Mouse (Mus musculus): ENCODE measurements around the gene Cherp. TPM values are rescaled to one million over a fixed set of nuclear protein-coding genes. Genes with fewer than 3 reads are reported as not detected.

Gene Cherp
- polyA plus RNA-seq, 1 experiment, result 106 TPM

- Histone ChIP-seq H3K9me3 (replicated peaks; ENCODE audit: control insufficient read depth, insufficient read depth, low read length, poor library complexity, severe bottlenecking) (no peaks in the 10 kb centered on the region), H3K36me3 (ENCODE audit: control insufficient read depth, insufficient read depth, low read length, poor library complexity, severe bottlenecking) (peaks cover 10% of the 10 kb centered on the region), H3K27me3 (ENCODE audit: control insufficient read depth, insufficient read depth, low read length, poor library complexity, severe bottlenecking) (no peaks in the 10 kb centered on the region), H3K4me1 (ENCODE audit: control insufficient read depth, insufficient read depth, low read length) (peaks cover 7% of the 10 kb centered on the region), H3K9ac (ENCODE audit: low read depth, poor library complexity, severe bottlenecking) (no peak overlapping the region), H3K27ac (ENCODE audit: insufficient read depth, low read length) (no peak overlapping the region), H3K4me3 (ENCODE audit: low read depth, low read length) (no peak overlapping the region)
- TF ChIP-seq POLR2A (IDR thresholded peaks at IDR 0.05; ENCODE audit: insufficient read depth, low read length) (no peak), EP300 (IDR thresholded peaks at IDR 0.05; ENCODE audit: insufficient read depth, low read depth, low read length) (no peak), CTCF (IDR thresholded peaks at IDR 0.05; ENCODE audit: low read depth, low read length) (no peak)
Measured at GRCm38 (mm10) chr8:72504637-72505314, 29.8 kb upstream of the Cherp start.

- Histone ChIP-seq H3K4me1 (ENCODE audit: control insufficient read depth, insufficient read depth, low read length) (peaks cover 7% of the 10 kb centered on the region), H3K4me3 (ENCODE audit: low read depth, low read length) (no peak overlapping the region), H3K9me3 (replicated peaks; ENCODE audit: control insufficient read depth, insufficient read depth, low read length, poor library complexity, severe bottlenecking) (no peaks in the 10 kb centered on the region), H3K9ac (ENCODE audit: low read depth, poor library complexity, severe bottlenecking) (no peak overlapping the region), H3K27ac (ENCODE audit: insufficient read depth, low read length) (no peak overlapping the region), H3K36me3 (ENCODE audit: control insufficient read depth, insufficient read depth, low read length, poor library complexity, severe bottlenecking) (peaks cover 10% of the 10 kb centered on the region), H3K27me3 (ENCODE audit: control insufficient read depth, insufficient read depth, low read length, poor library complexity, severe bottlenecking) (no peaks in the 10 kb centered on the region)
- no peak for TF ChIP-seq CTCF (IDR thresholded peaks at IDR 0.05; ENCODE audit: low read depth, low read length)
- no peak for TF ChIP-seq EP300 (IDR thresholded peaks at IDR 0.05; ENCODE audit: insufficient read depth, low read depth, low read length)
- no peak for TF ChIP-seq POLR2A (IDR thresholded peaks at IDR 0.05; ENCODE audit: insufficient read depth, low read length)
Measured at GRCm38 (mm10) chr8:72504137-72504536, 29.1 kb upstream of the Cherp start.

GRCm38 (mm10) chr8:72500521-72500931 lies 25.5 kb upstream of the Cherp start:
- Histone ChIP-seq H3K9ac (ENCODE audit: low read depth, poor library complexity, severe bottlenecking) (no peak overlapping the region), H3K27ac (ENCODE audit: insufficient read depth, low read length) (no peak overlapping the region), H3K36me3 (ENCODE audit: control insufficient read depth, insufficient read depth, low read length, poor library complexity, severe bottlenecking) (peaks cover 29% of the 10 kb centered on the region), H3K9me3 (replicated peaks; ENCODE audit: control insufficient read depth, insufficient read depth, low read length, poor library complexity, severe bottlenecking) (no peaks in the 10 kb centered on the region), H3K4me1 (ENCODE audit: control insufficient read depth, insufficient read depth, low read length) (peaks cover 7% of the 10 kb centered on the region), H3K4me3 (ENCODE audit: low read depth, low read length) (no peak overlapping the region), H3K27me3 (ENCODE audit: control insufficient read depth, insufficient read depth, low read length, poor library complexity, severe bottlenecking) (no peaks in the 10 kb centered on the region)
- TF ChIP-seq POLR2A (IDR thresholded peaks at IDR 0.05; ENCODE audit: insufficient read depth, low read length), result no peak
- no peak for TF ChIP-seq CTCF (IDR thresholded peaks at IDR 0.05; ENCODE audit: low read depth, low read length)
- TF ChIP-seq EP300 (IDR thresholded peaks at IDR 0.05; ENCODE audit: insufficient read depth, low read depth, low read length), result 0 out of 2 replicates have a peak, but pooled peaks have one; percentile 53

- no peaks in the 10 kb centered on the region for H3K9me3 ChIP-seq (replicated peaks; ENCODE audit: control insufficient read depth, insufficient read depth, low read length, poor library complexity, severe bottlenecking)
- TF ChIP-seq POLR2A (IDR thresholded peaks at IDR 0.05; ENCODE audit: insufficient read depth, low read length) (no peak), EP300 (IDR thresholded peaks at IDR 0.05; ENCODE audit: insufficient read depth, low read depth, low read length) (no peak), CTCF (IDR thresholded peaks at IDR 0.05; ENCODE audit: low read depth, low read length) (no peak)
- no peak overlapping the region for H3K9ac ChIP-seq (ENCODE audit: low read depth, poor library complexity, severe bottlenecking)
- H3K27ac ChIP-seq (ENCODE audit: insufficient read depth, low read length), result no peak overlapping the region
- H3K4me3 ChIP-seq (ENCODE audit: low read depth, low read length), result no peak overlapping the region
- no peaks in the 10 kb centered on the region for H3K27me3 ChIP-seq (ENCODE audit: control insufficient read depth, insufficient read depth, low read length, poor library complexity, severe bottlenecking)
- H3K4me1 ChIP-seq (ENCODE audit: control insufficient read depth, insufficient read depth, low read length), result peaks cover 7% of the 10 kb centered on the region
- H3K36me3 ChIP-seq (ENCODE audit: control insufficient read depth, insufficient read depth, low read length, poor library complexity, severe bottlenecking), result peaks cover 37% of the 10 kb centered on the region
Measured at GRCm38 (mm10) chr8:72499521-72500284, 24.7 kb upstream of the Cherp start.

- H3K36me3 ChIP-seq (ENCODE audit: control insufficient read depth, insufficient read depth, low read length, poor library complexity, severe bottlenecking), result peaks cover 40% of the 10 kb centered on the region
- H3K27ac ChIP-seq (ENCODE audit: insufficient read depth, low read length), result no peak overlapping the region
- H3K4me3 ChIP-seq (ENCODE audit: low read depth, low read length), result no peak overlapping the region
- H3K9me3 ChIP-seq (replicated peaks; ENCODE audit: control insufficient read depth, insufficient read depth, low read length, poor library complexity, severe bottlenecking), result no peaks in the 10 kb centered on the region
- no peaks in the 10 kb centered on the region for H3K27me3 ChIP-seq (ENCODE audit: control insufficient read depth, insufficient read depth, low read length, poor library complexity, severe bottlenecking)
- H3K4me1 ChIP-seq (ENCODE audit: control insufficient read depth, insufficient read depth, low read length), result peaks cover 9% of the 10 kb centered on the region
- no peak for TF ChIP-seq POLR2A (IDR thresholded peaks at IDR 0.05; ENCODE audit: insufficient read depth, low read length)
- no peak for TF ChIP-seq CTCF (IDR thresholded peaks at IDR 0.05; ENCODE audit: low read depth, low read length)
- no peak for TF ChIP-seq EP300 (IDR thresholded peaks at IDR 0.05; ENCODE audit: insufficient read depth, low read depth, low read length)
- H3K9ac ChIP-seq (ENCODE audit: low read depth, poor library complexity, severe bottlenecking), result no peak overlapping the region
Measured at GRCm38 (mm10) chr8:72498527-72498926, 23.5 kb upstream of the Cherp start.

- Histone ChIP-seq H3K9ac (ENCODE audit: low read depth, poor library complexity, severe bottlenecking) (no peak overlapping the region), H3K9me3 (replicated peaks; ENCODE audit: control insufficient read depth, insufficient read depth, low read length, poor library complexity, severe bottlenecking) (no peaks in the 10 kb centered on the region), H3K36me3 (ENCODE audit: control insufficient read depth, insufficient read depth, low read length, poor library complexity, severe bottlenecking) (peaks cover 36% of the 10 kb centered on the region), H3K27ac (ENCODE audit: insufficient read depth, low read length) (no peak overlapping the region), H3K4me3 (ENCODE audit: low read depth, low read length) (no peak overlapping the region), H3K4me1 (ENCODE audit: control insufficient read depth, insufficient read depth, low read length) (peaks cover 9% of the 10 kb centered on the region), H3K27me3 (ENCODE audit: control insufficient read depth, insufficient read depth, low read length, poor library complexity, severe bottlenecking) (no peaks in the 10 kb centered on the region)
- TF ChIP-seq EP300 (IDR thresholded peaks at IDR 0.05; ENCODE audit: insufficient read depth, low read depth, low read length) (no peak), CTCF (IDR thresholded peaks at IDR 0.05; ENCODE audit: low read depth, low read length) (no peak), POLR2A (IDR thresholded peaks at IDR 0.05; ENCODE audit: insufficient read depth, low read length) (no peak)
Measured at GRCm38 (mm10) chr8:72497911-72498310, 22.9 kb upstream of the Cherp start.
